Mouse (Mus musculus) megakaryocyte, embryonic 14.5 days (primary cell): ENCODE data around the gene Tmem204.

Source experiments
- FLI1 ChIP-seq: IDR thresholded peaks from 2 replicates; pipeline ENCODE4 v1.6.1; 2012; ENCODE audit warnings: low read length, inconsistent platforms, mixed read lengths
- GATA1 ChIP-seq: IDR thresholded peaks from 3 replicates; pipeline ENCODE4 v1.6.1; 2012; ENCODE audit warnings: mixed read lengths, low read length, inconsistent platforms, borderline replicate concordance

DNA sequence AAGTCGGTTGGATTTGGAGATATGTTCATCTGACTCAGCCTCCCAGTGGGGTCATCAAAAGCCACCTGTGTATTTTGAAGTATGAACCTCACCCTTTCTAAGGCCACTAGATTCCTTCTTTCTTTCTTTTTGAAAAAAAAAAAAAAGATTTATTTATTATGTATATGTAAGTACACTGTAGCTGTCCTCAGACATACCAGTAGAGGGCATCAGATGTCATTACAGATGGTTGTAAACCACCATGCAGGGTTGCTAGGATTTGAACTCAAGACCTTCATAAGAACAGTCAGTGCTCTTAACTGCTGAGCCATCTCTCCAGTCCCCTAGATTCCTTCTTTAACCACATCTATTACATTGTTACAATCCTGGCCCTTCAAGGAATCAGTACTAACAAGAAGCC lies 46.7 kb upstream of the Tmem204 start:
- TF ChIP-seq GATA1 (no peak), FLI1 (no peak)
